Mouse (Mus musculus) yolk sac, embryonic 10.5 days (tissue): Measurements from ENCODE around the gene Olfr1047.
"Not testable (repeated sequence)": the region's sequence is repeated elsewhere in the genome, so short reads cannot be mapped to it uniquely, and the experiment has no call there.

ENCODE experiments used
- DNase-seq: peaks from one replicate; pipeline ENCODE4 v3.0.0-alpha.2; 2017; ENCODE audit warnings: low spot score

Gene Olfr1047

GRCm38 (mm10) chr2:86231301-86231700, at the start of gene Olfr1047:
TSS of gene Olfr1047 (minus strand) at chr2:86231401.
- no peak for DNase-seq

- DNase-seq = not testable (repeated sequence)
These were observed 47.8 kb upstream of the Olfr1047 start, which contains the start of gene Olfr1051 for GRCm38 (mm10) chr2:86278988-86279387. TSS of gene Olfr1051 (minus strand) at chr2:86279088.

DNA sequence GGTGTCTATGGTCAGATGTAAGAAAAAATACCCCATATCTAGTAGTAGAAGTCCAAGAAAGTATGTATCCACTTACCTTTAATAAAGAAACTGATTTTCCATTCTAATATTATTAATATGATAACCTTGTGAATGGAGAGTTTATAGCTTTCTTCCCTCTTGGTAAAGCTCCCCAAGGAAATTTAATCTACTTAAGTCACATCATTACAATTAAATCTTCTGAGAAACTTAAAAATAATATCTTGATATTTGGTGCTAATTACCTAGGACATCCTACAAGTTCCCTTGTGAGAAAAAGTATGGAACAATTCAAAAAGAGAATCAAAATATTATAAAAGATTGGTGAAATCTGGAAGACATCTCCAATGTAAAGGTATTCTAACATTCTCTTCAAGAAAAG, 27.0 kb upstream of the Olfr1047 start, which contains the start of gene Olfr1049:
Gene Olfr1049, minus strand, starts transcription at position 101 of the 400 bp plus-strand sequence.
- DNase-seq = not testable (repeated sequence)

DNA sequence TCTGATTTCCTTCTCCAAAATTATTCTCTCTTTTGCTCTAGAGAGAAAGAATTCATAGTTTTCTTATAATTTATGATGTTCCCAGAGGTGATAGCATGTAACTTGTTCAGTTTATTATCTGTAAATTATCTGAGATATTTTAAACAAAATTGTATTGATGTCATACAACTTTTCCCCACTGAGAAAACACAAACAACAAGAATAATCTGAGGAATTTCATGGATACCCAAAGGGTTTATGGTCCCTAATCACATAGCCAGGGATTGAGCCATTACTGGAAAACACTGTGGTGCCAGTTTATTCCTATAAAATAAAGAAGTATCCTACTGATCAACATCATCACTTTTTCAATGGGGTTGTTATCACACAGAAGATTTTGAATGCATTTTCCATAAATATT, 9.0 kb upstream of the Olfr1047 start, which contains the start of gene Olfr1048:
Gene Olfr1048, minus strand, starts transcription at position 101 of the 400 bp plus-strand sequence.
- DNase-seq = no peak

GRCm38 (mm10) chr2:86219214-86219613, 12.0 kb downstream of the Olfr1047 start, which contains the start of gene Olfr1046:
TSS of gene Olfr1046 (minus strand) at chr2:86219314.
- no peak for DNase-seq

DNA sequence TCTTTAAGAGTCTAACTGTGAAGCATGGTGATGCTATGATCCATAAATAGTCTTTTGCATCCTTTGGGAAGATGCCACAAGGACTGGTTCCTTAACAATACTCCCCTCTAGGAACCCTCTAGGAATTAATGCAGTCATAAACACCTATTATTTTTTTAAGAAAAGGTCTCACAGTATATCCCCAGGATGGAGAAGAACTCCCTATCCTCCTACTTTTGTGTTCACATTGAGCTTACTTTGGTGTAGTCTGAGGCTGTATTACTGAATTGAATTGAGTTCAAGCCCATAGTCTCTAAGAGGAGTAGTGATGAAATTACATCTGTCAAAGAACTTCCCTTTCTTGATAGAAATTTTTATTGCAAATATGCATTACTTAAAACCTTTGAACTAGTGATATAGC, 28.3 kb downstream of the Olfr1047 start, which contains the start of gene Olfr1045:
Gene Olfr1045, minus strand, starts transcription at position 101 of the 400 bp plus-strand sequence.
- DNase-seq = no peak

DNA sequence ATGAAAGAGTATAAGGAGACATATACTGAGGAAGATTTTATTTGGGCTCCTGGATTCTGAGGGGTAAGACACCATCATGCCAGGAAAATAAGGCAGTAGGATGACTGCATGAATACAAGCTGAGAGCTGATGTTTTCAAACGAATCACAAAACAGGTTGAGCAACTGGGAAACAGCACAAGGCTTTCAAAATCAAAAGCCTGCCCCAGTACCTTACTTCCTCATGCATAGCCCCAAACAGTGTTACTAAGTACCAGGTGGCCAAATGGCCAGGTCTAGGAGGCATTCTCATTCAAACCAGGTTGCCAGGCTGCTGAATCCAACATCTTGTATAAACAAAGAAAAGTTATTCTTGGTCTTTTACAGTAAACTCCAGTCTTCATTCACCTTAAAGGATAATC, 35.3 kb downstream of the Olfr1047 start:
- no peak for DNase-seq

DNA sequence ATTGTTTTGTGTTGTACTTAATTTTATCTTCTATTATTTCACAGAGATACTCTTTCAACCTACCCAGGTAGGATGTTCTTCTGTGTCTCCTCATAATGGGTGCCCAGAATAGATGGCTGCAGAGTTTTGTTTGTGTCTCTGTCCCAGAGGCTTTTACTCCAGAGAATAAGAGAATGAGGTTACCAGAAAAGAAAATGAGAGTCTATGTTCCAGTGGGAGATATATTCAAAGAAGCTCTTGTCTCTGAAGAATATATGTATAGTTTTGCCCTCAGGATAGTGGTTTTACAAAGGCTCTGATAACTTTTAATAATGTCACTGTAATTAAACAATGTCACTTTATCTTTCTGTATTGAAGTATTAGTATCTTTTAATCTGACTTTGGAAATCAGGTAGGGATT, 45.6 kb downstream of the Olfr1047 start, which contains the start of gene Olfr52:
Gene Olfr52, minus strand, starts transcription at position 101 of the 400 bp plus-strand sequence.
- no peak for DNase-seq

DNA sequence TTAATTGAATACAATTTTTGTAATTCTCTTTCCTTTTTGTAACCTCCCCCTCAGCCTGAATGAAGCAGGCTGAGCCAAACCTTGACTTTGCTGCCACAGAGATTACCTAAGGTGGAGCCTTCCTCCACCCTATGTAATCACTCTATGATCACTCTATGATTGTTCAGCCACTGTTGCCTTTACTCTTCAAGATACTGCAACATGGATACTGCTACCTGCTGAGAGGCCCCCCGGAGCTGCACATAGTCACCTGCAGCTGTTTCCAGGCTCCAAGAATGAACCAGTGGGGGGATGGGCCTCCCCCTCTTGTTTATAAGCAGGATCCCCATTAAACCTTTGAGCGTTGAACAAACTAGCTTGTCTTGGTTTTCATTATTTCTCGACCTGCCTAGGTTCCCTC, 51.3 kb downstream of the Olfr1047 start:
- no peak for DNase-seq

GRCm38 (mm10) chr2:86177720-86178119, 53.5 kb downstream of the Olfr1047 start, which contains the start of gene Olfr1044:
TSS of gene Olfr1044 (minus strand) at chr2:86177820.
- no peak for DNase-seq
